Mouse (Mus musculus) bone marrow macrophage, adult 2 months (primary cell): ENCODE measurements around the gene Relb. TPM values are rescaled to one million over a fixed set of nuclear protein-coding genes. Genes with fewer than 3 reads are reported as not detected.

Experiments
- H3K27ac ChIP-seq: 2 replicates; pipeline ENCODE4 v1.5.1; 2012; ENCODE audit warnings: low read depth, low read length; ENCODE audit not compliant: insufficient read depth
- H3K4me1 ChIP-seq: 2 replicates; pipeline ENCODE4 v1.6.1; 2012; ENCODE audit warnings: low read length; ENCODE audit not compliant: control insufficient read depth, insufficient read depth
- H3K4me3 ChIP-seq: 2 replicates; pipeline ENCODE4 v1.5.1; 2012; ENCODE audit warnings: mild to moderate bottlenecking, low read length, moderate library complexity; ENCODE audit not compliant: insufficient read depth
- CTCF ChIP-seq: IDR thresholded peaks from 2 replicates; pipeline ENCODE4 v1.5.1; 2012; ENCODE audit warnings: low read depth, mild to moderate bottlenecking, low read length, moderate library complexity
- POLR2A ChIP-seq: IDR thresholded peaks from 2 replicates; pipeline ENCODE4 v1.6.1; 2012; ENCODE audit warnings: mild to moderate bottlenecking, low read depth, low read length, borderline replicate concordance
- polyA plus RNA-seq: library from polyadenylated mRNA; stranded (reverse); fragments of >200 nt; gene quantifications from 2 replicates; pipeline ENCODE4 v1.2.4, GENCODE M21; 2012; ENCODE audit not compliant: missing spikeins, insufficient read depth, insufficient read length

The Relb gene
- polyA plus RNA-seq, 1 experiment = 35.7 TPM

- Histone ChIP-seq H3K4me1 (peaks cover 38% of the 10 kb centered on the region), H3K27ac (peak within 1 kb of the TSS; percentile 95), H3K4me3 (peak within 1 kb of the TSS; percentile 96)
- TF ChIP-seq POLR2A = no peak
- no peak for TF ChIP-seq CTCF
Observed at GRCm38 (mm10) chr7:19664955-19665841, 36.0 kb upstream of the Relb start, which contains the start of gene Clptm1. TSS of gene Clptm1 (minus strand) at chr7:19665033.

DNA sequence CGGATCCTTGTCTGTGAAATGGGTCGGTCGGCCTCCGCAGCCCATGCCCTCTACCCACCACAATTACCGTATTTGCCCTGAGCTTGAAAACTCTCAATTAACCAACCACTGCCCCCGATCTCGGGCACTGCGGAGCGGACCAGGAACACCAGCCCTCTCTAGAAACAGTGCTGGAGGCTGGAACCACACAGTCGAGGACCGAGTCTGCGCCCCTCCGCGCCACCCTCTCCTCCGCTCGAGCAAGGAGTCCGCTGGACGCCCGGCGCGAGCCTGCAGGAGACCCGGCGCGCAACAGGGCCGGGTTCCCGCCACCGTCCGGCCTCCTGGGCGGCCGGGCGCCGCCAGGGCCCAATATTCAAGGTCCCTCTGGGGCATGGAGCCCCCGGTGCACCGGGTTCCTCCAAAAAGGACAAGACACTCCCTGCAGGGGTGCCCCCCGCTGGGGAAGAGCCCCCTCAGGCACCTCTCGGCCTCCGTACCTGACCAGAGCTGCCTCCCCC lies 35.3 kb upstream of the Relb start:
- no peak overlapping the region for H3K27ac ChIP-seq
- TF ChIP-seq CTCF (no peak), POLR2A (no peak)
- H3K4me3 ChIP-seq = peak overlapping the region; percentile 96
- H3K4me1 ChIP-seq = peaks cover 36% of the 10 kb centered on the region

- Histone ChIP-seq H3K27ac (no peak overlapping the region), H3K4me3 (peak overlapping the region; percentile 96), H3K4me1 (peaks cover 31% of the 10 kb centered on the region)
- TF ChIP-seq CTCF = no peak
Observed at GRCm38 (mm10) chr7:19663940-19664339, 34.7 kb upstream of the Relb start.

DNA sequence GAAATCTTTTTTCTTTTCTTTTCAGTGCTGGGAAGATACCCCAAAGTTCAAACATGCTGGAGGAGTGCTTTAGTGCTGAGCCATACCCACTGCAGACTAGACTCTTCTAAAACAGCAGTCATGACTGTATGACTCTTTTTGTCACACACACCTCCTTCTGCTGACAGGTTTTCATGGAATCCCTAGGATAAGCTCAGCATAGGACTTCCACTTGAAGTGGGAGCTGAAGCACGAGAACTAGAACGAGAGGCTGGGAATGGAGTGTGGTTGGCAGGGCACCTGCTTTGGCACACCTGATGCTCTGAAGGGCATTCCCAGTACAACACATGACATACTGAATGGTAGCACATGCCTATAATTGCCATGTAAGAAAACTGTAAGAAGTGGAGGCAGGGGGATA lies 23.4 kb upstream of the Relb start:
- Histone ChIP-seq H3K4me1 (no peaks in the 10 kb centered on the region), H3K27ac (no peak overlapping the region), H3K4me3 (no peak overlapping the region)
- TF ChIP-seq POLR2A (no peak), CTCF (no peak)

GRCm38 (mm10) chr7:19651063-19651786 lies 22.0 kb upstream of the Relb start:
- Histone ChIP-seq H3K4me3 (no peak overlapping the region), H3K4me1 (no peaks in the 10 kb centered on the region), H3K27ac (no peak overlapping the region)
- TF ChIP-seq CTCF = no peak
- TF ChIP-seq POLR2A = no peak

DNA sequence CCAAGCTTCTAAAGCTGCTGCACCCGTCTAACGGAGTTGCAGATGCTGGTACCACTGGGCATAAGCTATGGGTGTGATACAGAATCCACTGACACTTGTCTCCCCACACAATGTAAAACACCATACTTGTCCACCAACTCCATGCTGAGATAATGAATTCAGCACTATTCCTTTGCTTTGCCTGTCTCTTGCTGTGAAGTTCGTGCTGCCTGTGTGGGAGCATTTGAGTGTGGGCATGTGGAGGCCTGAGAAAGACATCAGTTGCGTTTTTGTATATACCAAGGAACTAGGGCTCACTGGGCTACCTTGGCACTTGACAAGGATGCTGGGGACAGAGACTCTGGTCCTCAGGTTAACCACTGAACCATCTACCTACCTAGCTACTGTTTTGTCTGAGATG lies 12.0 kb upstream of the Relb start:
- Histone ChIP-seq H3K4me3 (no peak overlapping the region), H3K27ac (no peak overlapping the region), H3K4me1 (no peaks in the 10 kb centered on the region)
- TF ChIP-seq CTCF (no peak), POLR2A (no peak)

- Histone ChIP-seq H3K4me3 (no peak overlapping the region), H3K27ac (no peak overlapping the region), H3K4me1 (peaks cover 11% of the 10 kb centered on the region)
- TF ChIP-seq POLR2A (no peak), CTCF (no peak)
Observed at GRCm38 (mm10) chr7:19635074-19635827, 6.0 kb upstream of the Relb start.

DNA sequence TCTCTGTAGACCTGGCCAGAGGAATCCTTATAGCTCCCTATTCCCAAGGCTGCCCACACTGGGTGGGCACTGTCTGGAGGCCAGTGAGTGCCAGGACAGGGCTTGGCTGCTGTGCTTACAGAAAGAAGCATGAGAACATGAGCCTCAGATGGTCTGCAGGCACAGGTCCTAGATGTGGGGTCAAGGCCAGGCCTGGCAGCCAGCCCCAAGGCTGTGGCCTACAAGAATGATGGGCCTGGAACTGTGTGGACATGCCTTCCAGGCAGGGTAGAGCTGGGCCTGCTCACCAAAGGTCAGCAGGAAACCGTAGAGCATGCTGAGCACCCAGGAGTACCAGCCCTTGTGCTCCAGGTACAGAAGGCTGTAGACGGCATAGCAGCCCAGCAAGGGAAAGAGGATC lies 5.4 kb upstream of the Relb start:
- Histone ChIP-seq H3K4me1 (peaks cover 17% of the 10 kb centered on the region), H3K27ac (no peak overlapping the region), H3K4me3 (no peak overlapping the region)
- no peak for TF ChIP-seq CTCF
- no peak for TF ChIP-seq POLR2A

- TF ChIP-seq CTCF (no peak), POLR2A (no peak)
- Histone ChIP-seq H3K27ac (no peak overlapping the region), H3K4me3 (no peak overlapping the region), H3K4me1 (peaks cover 18% of the 10 kb centered on the region)
Observed at GRCm38 (mm10) chr7:19633855-19634254, 4.6 kb upstream of the Relb start.
